Mouse (Mus musculus): ENCODE data around the gene Slc4a8. TPM values are rescaled to one million over a fixed set of nuclear protein-coding genes. Genes with fewer than 3 reads are reported as not detected.
A peak's percentile ranks its signal among the peaks of the same experiment; 100 is the strongest.
"Not testable (repeated sequence)": the region's sequence is repeated elsewhere in the genome, so short reads cannot be mapped to it uniquely, and the experiment has no call there.

Gene Slc4a8
- polyA plus RNA-seq, 1 experiment from 2014 or later: 8.6 TPM

GRCm38 (mm10) chr15:100808484-100808883, 46.9 kb downstream of the Slc4a8 start:
- no peak for ATAC-seq (ENCODE audit: insufficient number of reproducible peaks, insufficient read depth, low FRiP score, low TSS enrichment, low read depth)
- Histone ChIP-seq H3K4me3 (replicated peaks) (no peak overlapping the region), H3K36me3 (peaks cover 23% of the 10 kb centered on the region; the same call in 1 of the 2 replicates), H3K4me2 (no peak overlapping the region), H3K27ac (no peak overlapping the region), H3K9ac (replicated peaks) (no peak overlapping the region), H3K9me3 (no peaks in the 10 kb centered on the region), H3K27me3 (no peaks in the 10 kb centered on the region), H3K4me1 (replicated peaks) (no peaks in the 10 kb centered on the region)
- WGBS: 74% methylated on average over 9 of the region's 9 CpGs

GRCm38 (mm10) chr15:100810243-100810642, 48.7 kb downstream of the Slc4a8 start:
- Histone ChIP-seq H3K9ac (replicated peaks) (no peak overlapping the region), H3K4me1 (replicated peaks) (no peaks in the 10 kb centered on the region), H3K9me3 (no peaks in the 10 kb centered on the region), H3K4me3 (replicated peaks) (no peak overlapping the region), H3K27ac (no peak overlapping the region), H3K4me2 (no peak overlapping the region), H3K27me3 (no peaks in the 10 kb centered on the region), H3K36me3 (peaks cover 21% of the 10 kb centered on the region; the same call in 1 of the 2 replicates)
- 88% methylated on average over 8 of the region's 8 CpGs for WGBS
- ATAC-seq (ENCODE audit: insufficient number of reproducible peaks, insufficient read depth, low FRiP score, low TSS enrichment, low read depth): no peak

- H3K4me2 ChIP-seq: no peak overlapping the region
- 71% methylated on average over 5 of the region's 5 CpGs for WGBS
- H3K36me3 ChIP-seq: peaks cover 18% of the 10 kb centered on the region; the same call in 1 of the 2 replicates
- 0 out of 2 replicates have a peak, but pooled peaks cover 7% of the 10 kb centered on the region for H3K4me1 ChIP-seq (replicated peaks)
- no peaks in the 10 kb centered on the region for H3K27me3 ChIP-seq
- no peak overlapping the region for H3K4me3 ChIP-seq (replicated peaks)
- ATAC-seq (ENCODE audit: insufficient number of reproducible peaks, insufficient read depth, low FRiP score, low TSS enrichment, low read depth): no peak
- H3K9me3 ChIP-seq: no peaks in the 10 kb centered on the region
- no peak overlapping the region for H3K27ac ChIP-seq
- H3K9ac ChIP-seq (replicated peaks): no peak overlapping the region
Observed at GRCm38 (mm10) chr15:100813501-100813900, 52.0 kb downstream of the Slc4a8 start.

DNA sequence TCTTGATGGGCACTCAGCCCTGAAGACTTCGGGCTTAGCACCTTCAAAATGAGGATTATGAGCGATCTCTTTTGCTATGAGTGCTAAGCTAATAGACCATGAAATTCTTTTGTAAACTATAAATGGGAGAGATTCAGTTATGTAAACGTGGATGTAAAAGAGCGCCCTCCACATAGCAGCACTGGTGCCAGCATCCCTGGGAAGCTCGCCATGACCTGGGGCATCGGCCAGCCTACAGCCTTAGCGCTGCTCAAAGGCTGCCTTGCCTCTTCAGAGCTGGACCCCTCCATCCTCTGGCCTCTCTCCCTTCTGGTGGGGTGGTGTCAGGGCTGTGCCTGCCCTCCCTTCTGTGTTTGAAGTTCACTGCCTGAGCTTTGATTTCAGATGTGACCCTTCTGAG, 52.5 kb downstream of the Slc4a8 start:
- 0 out of 2 replicates have a peak, but pooled peaks cover 7% of the 10 kb centered on the region for H3K4me1 ChIP-seq (replicated peaks)
- H3K27me3 ChIP-seq: no peaks in the 10 kb centered on the region
- no peak for ATAC-seq (ENCODE audit: insufficient number of reproducible peaks, insufficient read depth, low FRiP score, low TSS enrichment, low read depth)
- H3K4me2 ChIP-seq: no peak overlapping the region
- H3K9ac ChIP-seq (replicated peaks): no peak overlapping the region
- no peak overlapping the region for H3K27ac ChIP-seq
- no peaks in the 10 kb centered on the region for H3K9me3 ChIP-seq
- no peak overlapping the region for H3K4me3 ChIP-seq (replicated peaks)
- 85% methylated on average over 7 of the region's 7 CpGs for WGBS
- H3K36me3 ChIP-seq: peaks cover 18% of the 10 kb centered on the region; the same call in 1 of the 2 replicates

DNA sequence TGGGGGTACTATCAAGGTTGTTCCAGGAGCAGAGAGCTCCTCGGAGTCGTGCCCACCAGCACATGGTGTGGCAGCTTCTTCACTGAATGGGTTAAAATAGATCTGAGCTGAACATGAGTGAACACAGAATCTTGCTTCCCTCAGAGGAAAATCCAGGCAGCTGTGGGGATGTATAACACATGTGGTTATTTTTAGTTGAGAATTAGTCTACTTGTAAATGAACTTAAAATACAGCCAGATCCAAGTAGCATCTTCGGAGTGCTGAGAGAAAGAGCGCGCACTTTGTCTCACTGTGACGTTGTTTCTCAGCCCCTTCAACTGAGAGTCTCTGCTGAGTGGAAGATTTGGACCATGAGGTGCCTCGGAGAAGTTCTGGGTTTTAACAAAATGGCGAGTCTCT, 53.8 kb downstream of the Slc4a8 start:
- no peaks in the 10 kb centered on the region for H3K9me3 ChIP-seq
- WGBS: 84% methylated on average over 8 of the region's 8 CpGs

GRCm38 (mm10) chr15:100818860-100819259, 57.3 kb downstream of the Slc4a8 start:
- Histone ChIP-seq H3K4me1 (replicated peaks) (0 out of 2 replicates have a peak, but pooled peaks cover 7% of the 10 kb centered on the region), H3K4me2 (no peak overlapping the region), H3K4me3 (replicated peaks) (no peak overlapping the region), H3K9me3 (no peaks in the 10 kb centered on the region), H3K9ac (replicated peaks) (no peak overlapping the region), H3K27me3 (peaks cover 1% of the 10 kb centered on the region), H3K27ac (no peak overlapping the region), H3K36me3 (no peaks in the 10 kb centered on the region; the same call in 1 of the 2 replicates)
- 81% methylated on average over 3 of the region's 3 CpGs for WGBS
- no peak for ATAC-seq (ENCODE audit: insufficient number of reproducible peaks, insufficient read depth, low FRiP score, low TSS enrichment, low read depth)

More for the DNA sequence above, 53.8 kb downstream of the Slc4a8 start:
- Histone ChIP-seq H3K36me3 (peaks cover 17% of the 10 kb centered on the region; the same call in 1 of the 2 replicates), H3K4me3 (replicated peaks) (no peak overlapping the region), H3K27me3 (no peaks in the 10 kb centered on the region), H3K4me2 (no peak overlapping the region), H3K27ac (no peak overlapping the region), H3K4me1 (replicated peaks) (0 out of 2 replicates have a peak, but pooled peaks cover 7% of the 10 kb centered on the region), H3K9ac (replicated peaks) (no peak overlapping the region)
- ATAC-seq (ENCODE audit: insufficient number of reproducible peaks, insufficient read depth, low FRiP score, low TSS enrichment, low read depth): no peak

GRCm38 (mm10) chr15:100821824-100822223, 60.3 kb downstream of the Slc4a8 start:
- WGBS: 61% methylated on average over 8 of the region's 8 CpGs
- no peaks in the 10 kb centered on the region for H3K9me3 ChIP-seq
- peaks cover 8% of the 10 kb centered on the region for H3K4me1 ChIP-seq (replicated peaks)
- ATAC-seq (ENCODE audit: insufficient number of reproducible peaks, insufficient read depth, low FRiP score, low TSS enrichment, low read depth): no peak
- H3K4me2 ChIP-seq: no peak overlapping the region
- no peak overlapping the region for H3K9ac ChIP-seq (replicated peaks)
- H3K27me3 ChIP-seq: peaks cover 25% of the 10 kb centered on the region
- no peak overlapping the region for H3K4me3 ChIP-seq (replicated peaks)
- no peaks in the 10 kb centered on the region for H3K36me3 ChIP-seq
- no peak overlapping the region for H3K27ac ChIP-seq

DNA sequence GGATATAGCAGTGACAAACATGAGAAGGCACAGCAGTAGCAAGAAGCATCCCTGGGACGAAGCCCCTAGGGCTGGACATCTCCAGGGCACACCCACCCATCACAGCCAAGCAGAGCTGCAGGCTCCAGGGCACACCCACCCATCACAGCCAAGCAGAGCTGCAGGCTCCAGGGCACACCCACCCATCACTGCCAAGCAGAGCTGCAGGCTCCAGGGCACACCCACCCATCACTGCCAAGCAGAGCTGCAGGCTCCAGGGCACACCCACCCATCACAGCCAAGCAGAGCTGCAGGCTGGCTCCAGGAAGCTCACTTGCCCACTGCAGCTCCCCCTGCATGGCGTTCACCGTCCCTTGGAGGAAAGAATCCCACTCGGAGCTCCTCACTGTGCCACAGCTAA, 60.8 kb downstream of the Slc4a8 start:
- WGBS: 78% methylated on average over 4 of the region's 4 CpGs
- H3K9ac ChIP-seq (replicated peaks); H3K9me3 ChIP-seq; H3K4me1 ChIP-seq (replicated peaks); H3K4me3 ChIP-seq (replicated peaks); H3K27ac ChIP-seq; H3K36me3 ChIP-seq; ATAC-seq (ENCODE audit: insufficient number of reproducible peaks, insufficient read depth, low FRiP score, low TSS enrichment, low read depth); H3K4me2 ChIP-seq: not testable (repeated sequence)
- peaks cover 25% of the 10 kb centered on the region for H3K27me3 ChIP-seq

DNA sequence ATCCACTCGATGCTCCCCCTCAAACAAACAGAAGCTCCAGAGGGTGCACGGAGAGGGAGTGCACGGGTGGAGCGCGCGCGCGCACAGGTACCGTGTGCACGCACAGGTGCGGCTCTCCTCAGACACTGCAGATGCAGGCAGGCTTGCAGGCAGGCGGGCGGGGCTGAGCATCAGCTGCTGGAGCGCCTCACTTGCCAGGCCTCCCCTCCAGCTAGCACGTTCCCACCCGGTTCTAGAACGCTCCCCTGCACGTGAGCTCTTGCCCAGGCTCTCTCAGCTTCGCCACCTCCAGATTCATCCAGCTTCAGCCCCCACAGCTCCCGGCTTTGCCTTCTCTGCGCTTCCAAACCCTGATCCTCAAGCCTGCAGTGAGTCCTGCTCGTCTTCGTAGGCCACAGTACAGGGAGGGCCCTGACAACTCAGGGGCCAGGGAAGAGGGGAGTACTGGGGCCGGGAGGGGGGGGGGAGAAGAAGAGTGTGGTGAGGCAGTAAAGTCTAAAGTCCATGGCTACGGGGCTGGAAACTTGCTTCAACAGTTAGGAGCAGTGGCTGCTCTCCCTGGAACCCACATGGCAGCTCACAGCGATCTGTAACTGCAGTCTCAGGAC, 63.8 kb downstream of the Slc4a8 start:
- Histone ChIP-seq H3K36me3 (no peaks in the 10 kb centered on the region), H3K27ac (no peak overlapping the region), H3K4me3 (replicated peaks) (peak overlapping the region; percentile 26), H3K27me3 (peaks cover 25% of the 10 kb centered on the region), H3K9ac (replicated peaks) (0 out of 2 replicates have a peak overlapping the region, but pooled peaks have one; percentile 12), H3K9me3 (0 out of 2 replicates have a peak, but pooled peaks cover 5% of the 10 kb centered on the region), H3K4me1 (replicated peaks) (peaks cover 8% of the 10 kb centered on the region), H3K4me2 (peak overlapping the region; percentile 54)
- no peak for ATAC-seq (ENCODE audit: insufficient number of reproducible peaks, insufficient read depth, low FRiP score, low TSS enrichment, low read depth)
- WGBS: 18% methylated on average over 26 of the region's 26 CpGs

GRCm38 (mm10) chr15:100826076-100826475, 64.5 kb downstream of the Slc4a8 start:
- Histone ChIP-seq H3K9me3 (0 out of 2 replicates have a peak, but pooled peaks cover 5% of the 10 kb centered on the region), H3K9ac (replicated peaks) (no peak overlapping the region), H3K27ac (no peak overlapping the region), H3K4me2 (no peak overlapping the region), H3K36me3 (no peaks in the 10 kb centered on the region), H3K4me1 (replicated peaks) (peaks cover 8% of the 10 kb centered on the region), H3K27me3 (peaks cover 27% of the 10 kb centered on the region), H3K4me3 (replicated peaks) (no peak overlapping the region)
- ATAC-seq (ENCODE audit: insufficient number of reproducible peaks, insufficient read depth, low FRiP score, low TSS enrichment, low read depth): no peak
- 85% methylated on average over 8 of the region's 8 CpGs for WGBS

GRCm38 (mm10) chr15:100829775-100830174, 68.2 kb downstream of the Slc4a8 start:
- no peak overlapping the region for H3K4me2 ChIP-seq
- H3K27ac ChIP-seq: no peak overlapping the region
- 0 out of 2 replicates have a peak, but pooled peaks cover 5% of the 10 kb centered on the region for H3K9me3 ChIP-seq
- H3K9ac ChIP-seq (replicated peaks): no peak overlapping the region
- no peak overlapping the region for H3K4me3 ChIP-seq (replicated peaks)
- H3K27me3 ChIP-seq: peaks cover 17% of the 10 kb centered on the region
- H3K4me1 ChIP-seq (replicated peaks): peaks cover 11% of the 10 kb centered on the region
- H3K36me3 ChIP-seq: no peaks in the 10 kb centered on the region
- WGBS: 82% methylated on average over 9 of the region's 9 CpGs
- ATAC-seq (ENCODE audit: insufficient number of reproducible peaks, insufficient read depth, low FRiP score, low TSS enrichment, low read depth): no peak

DNA sequence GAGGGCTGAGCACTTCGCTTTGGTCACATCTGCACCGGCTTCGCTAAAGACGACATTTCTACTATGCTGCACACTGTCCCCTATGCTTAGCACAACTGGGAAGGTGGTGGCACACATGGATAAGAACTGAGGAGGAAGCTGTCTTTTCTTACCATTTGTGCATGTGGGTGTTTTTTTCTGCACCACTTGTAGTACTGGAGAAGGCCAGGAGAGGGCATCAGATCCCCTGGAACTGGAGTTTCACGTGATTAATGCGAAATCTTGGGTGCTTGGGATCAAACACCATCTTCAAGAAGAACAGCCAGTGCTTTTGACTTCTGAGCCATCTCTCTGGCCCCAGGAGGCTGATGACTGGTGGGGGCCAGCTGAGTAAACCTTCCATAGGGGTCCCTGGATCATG, 69.1 kb downstream of the Slc4a8 start:
- ATAC-seq (ENCODE audit: insufficient number of reproducible peaks, insufficient read depth, low FRiP score, low TSS enrichment, low read depth): no peak

More for the DNA sequence above, 69.1 kb downstream of the Slc4a8 start:
- WGBS: 54% methylated on average over 6 of the region's 6 CpGs
- Histone ChIP-seq H3K4me3 (replicated peaks) (no peak overlapping the region), H3K9me3 (0 out of 2 replicates have a peak, but pooled peaks cover 5% of the 10 kb centered on the region), H3K4me2 (no peak overlapping the region), H3K27ac (no peak overlapping the region), H3K27me3 (peaks cover 8% of the 10 kb centered on the region), H3K36me3 (no peaks in the 10 kb centered on the region), H3K9ac (replicated peaks) (no peak overlapping the region), H3K4me1 (replicated peaks) (peaks cover 3% of the 10 kb centered on the region)
